Mouse (Mus musculus) cerebellum, adult 8-10 months (tissue): Measurements from ENCODE around the gene Asrgl1.

Experiments
- DNase-seq: peaks from one replicate; pipeline ENCODE4 v3.0.0; 2022

Gene Asrgl1

DNA sequence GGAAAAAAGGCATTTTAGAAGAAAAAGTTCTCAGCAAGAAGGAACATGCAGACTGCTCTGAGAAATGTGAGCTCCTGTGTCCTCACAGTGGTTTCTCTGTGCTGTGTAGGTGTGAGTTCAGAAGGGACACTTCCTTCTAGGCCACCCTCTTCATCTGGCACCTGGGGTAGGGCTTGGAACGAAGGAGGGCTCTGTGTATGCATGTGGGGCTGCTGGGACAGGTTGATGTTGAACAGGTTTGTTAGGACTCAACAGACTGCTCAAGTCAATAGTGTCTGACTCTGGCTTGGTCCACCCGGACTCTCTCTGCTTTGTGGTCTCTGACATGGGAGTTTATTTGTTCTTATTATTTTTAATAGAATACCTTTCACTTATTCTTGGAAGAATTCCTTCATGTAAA is 65.1 kb downstream of the Asrgl1 start:
- no peak for DNase-seq

GRCm38 (mm10) chr19:9069687-9070307 is 65.6 kb downstream of the Asrgl1 start:
- no peak for DNase-seq

- DNase-seq = no peak
Measured at GRCm38 (mm10) chr19:9067292-9067691, 68.1 kb downstream of the Asrgl1 start.

GRCm38 (mm10) chr19:9065621-9066561 is 69.5 kb downstream of the Asrgl1 start:
- no peak for DNase-seq

- DNase-seq = no peak
Measured at GRCm38 (mm10) chr19:9063831-9064230, 71.6 kb downstream of the Asrgl1 start.

DNA sequence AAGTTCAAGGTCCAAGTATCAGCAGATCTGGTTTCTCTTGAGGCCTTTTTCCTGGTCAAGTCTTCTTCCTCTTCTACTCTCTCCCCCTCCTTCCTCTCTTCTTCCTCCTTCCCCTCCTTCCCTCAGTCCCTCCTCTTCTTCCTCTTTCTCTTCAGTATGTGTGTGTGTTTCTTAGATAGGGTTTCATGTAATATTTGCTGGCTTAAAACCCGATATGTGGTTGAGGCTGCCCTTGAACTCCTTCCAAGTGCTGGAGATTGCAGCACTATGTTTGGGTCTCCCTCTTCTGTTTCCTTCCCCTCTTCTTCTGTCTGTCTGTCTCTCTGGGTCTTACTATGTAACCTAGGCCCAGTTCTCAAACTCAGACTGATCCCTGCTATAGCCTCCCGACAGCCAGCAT is 72.6 kb downstream of the Asrgl1 start:
- DNase-seq = no peak

- DNase-seq = no peak
Measured at GRCm38 (mm10) chr19:9061221-9061893, 74.1 kb downstream of the Asrgl1 start.

DNA sequence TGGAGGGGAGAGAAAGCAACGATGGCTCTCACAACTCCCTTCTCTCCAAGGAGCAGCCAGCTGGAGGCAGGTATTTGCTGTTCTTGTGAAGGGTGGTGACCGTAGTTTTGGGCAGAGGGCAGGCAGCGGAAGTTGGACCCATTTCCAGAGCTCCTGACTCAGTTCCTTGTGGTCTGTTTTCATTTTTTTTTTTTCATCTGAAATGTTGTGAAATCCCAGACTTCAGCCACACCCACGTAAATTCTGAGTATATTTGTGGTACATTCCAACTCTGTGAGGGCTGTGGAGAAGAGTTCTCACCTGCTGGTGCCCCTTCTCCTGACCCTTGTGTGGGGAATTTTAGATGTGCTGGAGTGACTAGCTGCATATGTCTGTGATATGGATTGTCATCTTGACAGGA is 75.3 kb downstream of the Asrgl1 start:
- no peak for DNase-seq
